ENCODE assay signal across 27 mouse cellular contexts in genomic region chr2:80423116-80423515, GRCm38 (mm10). TPM values are rescaled to one million over a fixed set of nuclear protein-coding genes. Genes with fewer than 3 reads are reported as not detected.
DNase-seq lines count a peak whose midpoint lies in the region; ATAC-seq and TF ChIP-seq lines count a peak whose summit lies in the region.
"Had no signal": no experiment of that assay in that cellular context is flagged by ENCODE, and none has a peak within 500 bp of the region (broad histone marks: within the 10 kb centered on the region; RNA-seq: fewer than 3 reads in every experiment).

No protein-coding gene starts in this region.

- H3K4me2 ChIP-seq in kidney, embryonic 16.5 days (replicated peaks; ENCODE audit: low read depth, low read length), result no peak overlapping the region
- H3K4me2 ChIP-seq in kidney, embryonic 15.5 days, result no peak overlapping the region
- no peak overlapping the region for H3K4me2 ChIP-seq in forebrain, embryonic 16.5 days (ENCODE audit: low read length)
- H3K4me2 ChIP-seq: embryonic facial prominence, embryonic 13.5 days; forebrain, embryonic 12.5 days; forebrain, embryonic 15.5 days; heart, embryonic 13.5 days; hindbrain, embryonic 12.5 days; hindbrain, embryonic 15.5 days had no signal

- no peak for TF ChIP-seq POLR2A in kidney, adult 2 months (IDR thresholded peaks at IDR 0.05; ENCODE audit: low read depth, low read length)

- H3K9me3 ChIP-seq in kidney, embryonic 16.5 days (ENCODE audit: low read length), result no peaks in the 10 kb centered on the region
- no peaks in the 10 kb centered on the region for H3K9me3 ChIP-seq in kidney, embryonic 15.5 days (replicated peaks)
- no peaks in the 10 kb centered on the region for H3K9me3 ChIP-seq in forebrain, embryonic 16.5 days (ENCODE audit: control insufficient read depth, low read length)
- H3K9me3 ChIP-seq: embryonic facial prominence, embryonic 10.5 days; embryonic facial prominence, embryonic 13.5 days; forebrain, embryonic 12.5 days; forebrain, embryonic 15.5 days; heart, embryonic 13.5 days; hindbrain, embryonic 12.5 days; hindbrain, embryonic 15.5 days had no signal

- no peaks in the 10 kb centered on the region for H3K36me3 ChIP-seq in kidney, adult 2 months (ENCODE audit: control insufficient read depth, insufficient read depth, low read length)
- H3K36me3 ChIP-seq in kidney, embryonic 16.5 days (ENCODE audit: insufficient read depth, low read length), result no peaks in the 10 kb centered on the region
- H3K36me3 ChIP-seq in kidney, embryonic 15.5 days, result no peaks in the 10 kb centered on the region
- H3K36me3 ChIP-seq in forebrain, embryonic 16.5 days (ENCODE audit: control insufficient read depth, insufficient read depth), result no peaks in the 10 kb centered on the region
- H3K36me3 ChIP-seq: embryonic facial prominence, embryonic 13.5 days; forebrain, embryonic 12.5 days; forebrain, embryonic 15.5 days; heart, embryonic 13.5 days; hindbrain, embryonic 12.5 days; hindbrain, embryonic 15.5 days had no signal

- intact Hi-C loops in heart, postnatal 14 days (cut with DNase I), result no loop called here

- 0 out of 2 replicates have a peak, but pooled peaks cover 3% of the 10 kb centered on the region for H3K4me1 ChIP-seq in kidney, adult 2 months (ENCODE audit: control insufficient read depth, insufficient read depth, low read length)
- H3K4me1 ChIP-seq in kidney, embryonic 16.5 days (ENCODE audit: insufficient read depth, low read length), result no peaks in the 10 kb centered on the region
- no peaks in the 10 kb centered on the region for H3K4me1 ChIP-seq in kidney, embryonic 15.5 days
- H3K4me1 ChIP-seq in forebrain, embryonic 16.5 days (replicated peaks; ENCODE audit: control insufficient read depth, insufficient read depth, low read length), result no peaks in the 10 kb centered on the region
- H3K4me1 ChIP-seq: embryonic facial prominence, embryonic 10.5 days; embryonic facial prominence, embryonic 13.5 days; forebrain, embryonic 12.5 days; forebrain, embryonic 15.5 days; hindbrain, embryonic 12.5 days; hindbrain, embryonic 15.5 days had no signal

- TF ChIP-seq CTCF in kidney, adult 2 months (conservative IDR thresholded peaks at IDR 0.05; ENCODE audit: insufficient read depth, insufficient read length, low read depth, low read length), result no peak

- 49% methylated on average over 5 of the region's 5 CpGs for WGBS in kidney, adult 2 months
- WGBS in kidney, embryonic 16.5 days, result 85% methylated on average over 5 of the region's 5 CpGs
- 88% methylated on average over 5 of the region's 5 CpGs for WGBS in kidney, embryonic 15.5 days
- 92% methylated on average over 5 of the region's 5 CpGs for WGBS in forebrain, embryonic 16.5 days

- H3K9ac ChIP-seq in kidney, embryonic 16.5 days (replicated peaks; ENCODE audit: low read length), result no peak overlapping the region
- H3K9ac ChIP-seq in kidney, embryonic 15.5 days, result no peak overlapping the region
- no peak overlapping the region for H3K9ac ChIP-seq in forebrain, embryonic 16.5 days (replicated peaks; ENCODE audit: low read depth, low read length)
- H3K9ac ChIP-seq: embryonic facial prominence, embryonic 13.5 days; forebrain, embryonic 12.5 days; forebrain, embryonic 15.5 days; heart, embryonic 13.5 days; hindbrain, embryonic 12.5 days; hindbrain, embryonic 15.5 days had no signal

- ATAC-seq in kidney, embryonic 16.5 days (ENCODE audit: low FRiP score, low TSS enrichment), result peak; percentile 71; the same call in 1 of the 2 replicates
- no peak for ATAC-seq in kidney, embryonic 15.5 days (replicated peaks; ENCODE audit: low FRiP score)
- no peak for ATAC-seq in forebrain, embryonic 16.5 days
- ATAC-seq: activated CD4-positive, CD25-positive, alpha-beta regulatory T cell, adult 4 months; forebrain, embryonic 15.5 days had no signal

- H3K27ac ChIP-seq in kidney, adult 2 months (ENCODE audit: insufficient read depth, low read depth, low read length), result no peak overlapping the region
- no peak overlapping the region for H3K27ac ChIP-seq in kidney, embryonic 16.5 days (ENCODE audit: low read length)
- no peak overlapping the region for H3K27ac ChIP-seq in kidney, embryonic 15.5 days
- H3K27ac ChIP-seq in forebrain, embryonic 16.5 days (ENCODE audit: low read length), result no peak overlapping the region
- H3K27ac ChIP-seq: embryonic facial prominence, embryonic 10.5 days; embryonic facial prominence, embryonic 13.5 days; forebrain, embryonic 12.5 days; forebrain, embryonic 15.5 days; heart, embryonic 13.5 days; hindbrain, embryonic 12.5 days; hindbrain, embryonic 15.5 days had no signal

- H3K4me3 ChIP-seq in kidney, adult 2 months (ENCODE audit: insufficient read depth, low read depth, low read length), result no peak overlapping the region
- H3K4me3 ChIP-seq in kidney, embryonic 16.5 days (ENCODE audit: low read length), result no peak overlapping the region
- no peak overlapping the region for H3K4me3 ChIP-seq in kidney, embryonic 15.5 days (replicated peaks)
- no peak overlapping the region for H3K4me3 ChIP-seq in forebrain, embryonic 16.5 days (replicated peaks; ENCODE audit: low read length)
- H3K4me3 ChIP-seq: embryonic facial prominence, embryonic 10.5 days; embryonic facial prominence, embryonic 13.5 days; erythroblast, embryonic 14.5 days; forebrain, embryonic 12.5 days; forebrain, embryonic 15.5 days; heart, embryonic 13.5 days; hindbrain, embryonic 12.5 days; hindbrain, embryonic 15.5 days had no signal

- DNase-seq in heart, adult 11 months, result peak; percentile 74
- no peak for DNase-seq in heart, postnatal 14 days
- peak; percentile 74 for DNase-seq in kidney, adult 2 months
- no peak for DNase-seq in kidney, postnatal 25 days
- DNase-seq: adrenal gland, adult 8-10 months; adrenal gland, postnatal 25 days; cerebellum, adult 11-12 months; cerebellum, adult 8-10 months; cerebellum, postnatal 10 days; cerebellum, postnatal 36 days; embryo, embryonic 11 days; gastrocnemius, postnatal 10 days; gastrocnemius, postnatal 36 days had no signal

- no peaks in the 10 kb centered on the region for H3K27me3 ChIP-seq in kidney, adult 2 months (replicated peaks; ENCODE audit: control insufficient read depth, insufficient read depth, low read length)
- no peaks in the 10 kb centered on the region for H3K27me3 ChIP-seq in kidney, embryonic 16.5 days (ENCODE audit: insufficient read depth, low read length)
- H3K27me3 ChIP-seq in kidney, embryonic 15.5 days, result no peaks in the 10 kb centered on the region
- no peaks in the 10 kb centered on the region for H3K27me3 ChIP-seq in forebrain, embryonic 16.5 days (replicated peaks; ENCODE audit: control insufficient read depth, insufficient read depth, low read length)
- H3K27me3 ChIP-seq: embryonic facial prominence, embryonic 13.5 days; forebrain, embryonic 12.5 days; forebrain, embryonic 15.5 days; hindbrain, embryonic 12.5 days; hindbrain, embryonic 15.5 days had no signal

RNA-seq across cellular contexts. Expression of gene Frzb, which starts 24.3 kb away (rescaled TPM):
- total RNA-seq in heart, postnatal 14 days (2021), result 1 to 10 TPM; 5.4 to 6.0 TPM
- polyA plus RNA-seq in kidney, adult 2 months (2012; rRNA removed), result 6.8 and 8.3 TPM in 2 replicates
- 24.7 and 26.8 TPM in 2 replicates for polyA plus RNA-seq in kidney, embryonic 16.5 days (2015; fragmentation: Nextera tagmentation; extraction: Ambion mirVana)
- polyA plus RNA-seq in kidney, embryonic 15.5 days (2015; fragmentation: Nextera tagmentation; extraction: Ambion mirVana), result 24.6 and 26.1 TPM in 2 replicates
- 4.2 and 5.2 TPM in 2 replicates for polyA plus RNA-seq in forebrain, embryonic 16.5 days (2015; fragmentation: Nextera tagmentation; extraction: Ambion mirVana)
- total RNA-seq: granulocyte monocyte progenitor cell, adult 5-6 weeks; hematopoietic stem cell, adult 5-6 weeks had no signal
- polyA plus RNA-seq: activated CD4-positive, CD25-positive, alpha-beta regulatory T cell, adult 4 months; erythroblast, embryonic 14.5 days had no signal

Comparison
In these comparisons a context has a peak if more than half of its experiments do, and no peak if none do; other contexts are left out.
1. DNase-seq: peak in heart, adult 11 months (single experiment) and kidney, adult 2 months (single experiment); none in heart, postnatal 14 days (0 of 2) and kidney, postnatal 25 days (0 of 2).